Mouse (Mus musculus) G1E (cell line): Measurements from ENCODE around the gene Prkaca.

ENCODE experiments used
- CTCF ChIP-seq: IDR thresholded peaks from 2 replicates; pipeline ENCODE4 v1.5.1; 2012; ENCODE audit warnings: low read depth, low read length, inconsistent platforms, mixed read lengths
- GATA1 ChIP-seq: IDR thresholded peaks from 2 replicates; pipeline ENCODE4 v1.6.1; 2012; ENCODE audit warnings: borderline replicate concordance, low read length, inconsistent platforms, mixed read lengths
- GATA2 ChIP-seq: IDR thresholded peaks from 2 replicates; pipeline ENCODE4 v1.6.1; 2012; ENCODE audit warnings: low read depth, low read length, inconsistent platforms, borderline replicate concordance
- POLR2AphosphoS5 ChIP-seq: IDR thresholded peaks from 2 replicates; pipeline ENCODE4 v1.6.1; 2012; ENCODE audit warnings: low read depth, low read length, inconsistent platforms; ENCODE audit not compliant: insufficient replicate concordance
- TAL1 ChIP-seq: conservative IDR thresholded peaks from 2 replicates; pipeline ENCODE4 v1.6.1; 2012; ENCODE audit warnings: low read depth, low read length, inconsistent platforms, mixed read lengths

- no peak for TF ChIP-seq CTCF
- TF ChIP-seq GATA1 = no peak
- no peak for TF ChIP-seq TAL1
- no peak for TF ChIP-seq GATA2
- no peak for TF ChIP-seq POLR2AphosphoS5
Observed at GRCm38 (mm10) chr8:83967701-83968100, 5.1 kb upstream of the Prkaca start.
